Mouse (Mus musculus) heart, embryonic 14.5 days (tissue): ENCODE data around the gene D17Wsu92e. TPM values are rescaled to one million over a fixed set of nuclear protein-coding genes. Genes with fewer than 3 reads are reported as not detected.

ENCODE experiments used
- ATAC-seq: fragments of 200-750 bp; cut with Nextera tagmentation; 2 replicates; pipeline ENCODE4 v1.8.0; 2017; ENCODE audit warnings: low read depth, moderate TSS enrichment; ENCODE audit not compliant: insufficient number of reproducible peaks, insufficient read depth, low FRiP score
- H3K27ac ChIP-seq, 2 experiments: fragments of 200-500 bp in 1 of 2; fragments of 300-500 bp in 1 of 2; sonication (generic) in 1 of 2; replicated peaks in 1 of 2; 2 replicates each; pipeline ENCODE4 v1.5.1; 2012 to 2014; ENCODE audit warnings: low read depth in 2 of 2, low read length in 2 of 2, control low read depth in 1 of 2, mild to moderate bottlenecking in 1 of 2, mixed read lengths in 1 of 2; ENCODE audit not compliant: control insufficient read depth in 1 of 2, insufficient read depth in 1 of 2
- H3K27me3 ChIP-seq: fragments of 300-500 bp; sonication (generic); 2 replicates; pipeline ENCODE4 v1.6.1; 2014; ENCODE audit warnings: mild to moderate bottlenecking, low read length, control low read depth; ENCODE audit not compliant: control insufficient read depth, insufficient read depth
- H3K36me3 ChIP-seq: fragments of 300-500 bp; sonication (generic); 2 replicates; pipeline ENCODE4 v1.6.1; 2014; ENCODE audit warnings: mild to moderate bottlenecking, control low read depth, low read length, mixed read lengths; ENCODE audit not compliant: control insufficient read depth, insufficient read depth
- H3K4me1 ChIP-seq, 2 experiments: fragments of 200-500 bp in 1 of 2; fragments of 300-500 bp in 1 of 2; sonication (generic) in 1 of 2; 2 replicates each; pipeline ENCODE4 v1.6.1; 2012 to 2014; ENCODE audit warnings: low read length in 2 of 2, control low read depth in 1 of 2, mixed read lengths in 1 of 2; ENCODE audit not compliant: control insufficient read depth in 2 of 2, insufficient read depth in 2 of 2
- H3K4me2 ChIP-seq: fragments of 300-500 bp; sonication (generic); 2 replicates; pipeline ENCODE4 v1.6.1; 2014; ENCODE audit warnings: mild to moderate bottlenecking, low read length
- H3K4me3 ChIP-seq, 2 experiments: fragments of 200-500 bp in 1 of 2; fragments of 300-500 bp in 1 of 2; sonication (generic) in 1 of 2; 2 replicates each; pipeline ENCODE4 v1.5.1; 2012 to 2014; ENCODE audit warnings: low read length in 2 of 2, mild to moderate bottlenecking in 2 of 2, control low read depth in 1 of 2, low read depth in 1 of 2, moderate library complexity in 1 of 2; ENCODE audit not compliant: control insufficient read depth in 1 of 2, insufficient read depth in 1 of 2
- H3K9ac ChIP-seq: fragments of 300-500 bp; sonication (generic); 2 replicates; pipeline ENCODE4 v1.6.1; 2014; ENCODE audit warnings: mild to moderate bottlenecking, low read length
- H3K9me3 ChIP-seq: fragments of 300-500 bp; sonication (generic); 2 replicates; pipeline ENCODE4 v1.6.1; 2016; ENCODE audit warnings: low read length, control low read depth; ENCODE audit not compliant: control insufficient read depth
- WGBS: fragments of 180-500 bp; shearing (Covaris S2); extraction: QIAGEN DNeasy Blood & Tissue Kit; methylation state at CpG from one replicate; pipeline ENCODE4 v1.1.7; 2014; 5-methylcytosine and 5-hydroxymethylcytosine counted together
- polyA plus RNA-seq: library from polyadenylated mRNA; unstranded; fragments of >200 nt; fragmentation: Nextera tagmentation; extraction: Ambion mirVana; gene quantifications from 2 replicates; pipeline ENCODE4 v1.2.1, GENCODE M21; 2014

Gene D17Wsu92e
- polyA plus RNA-seq, 1 experiment from 2014 or later = 15.4 TPM

DNA sequence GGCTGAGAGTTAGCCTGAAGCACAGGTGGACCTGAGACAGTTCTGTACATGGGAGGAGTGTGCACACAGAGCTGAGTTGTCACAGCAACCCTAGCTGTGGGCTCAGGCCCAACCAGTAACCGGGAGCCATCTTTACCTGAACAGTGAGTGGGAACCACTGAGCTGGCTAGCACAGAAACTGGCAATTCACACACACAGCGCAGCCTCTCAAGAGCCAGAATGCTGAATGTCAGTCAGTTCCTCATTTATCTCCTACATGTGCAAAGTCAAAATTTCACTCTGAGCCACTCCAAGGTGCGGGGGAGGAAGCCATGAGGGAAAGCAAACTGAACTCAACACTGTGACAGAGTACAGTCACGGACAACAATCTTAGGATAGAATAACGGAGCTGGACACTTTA is 53.3 kb downstream of the D17Wsu92e start:
- Histone ChIP-seq H3K27me3 (no peaks in the 10 kb centered on the region), H3K4me1 (peaks cover 0 to 2% of the 10 kb centered on the region in 2 experiments; a peak in 1 of 4 replicates), H3K4me2 (no peak overlapping the region), H3K9ac (no peak overlapping the region), H3K36me3 (peaks cover 57% of the 10 kb centered on the region), H3K27ac (no peak overlapping the region), H3K4me3 (no peak overlapping the region), H3K9me3 (peaks cover 5% of the 10 kb centered on the region; the same call in 1 of the 2 replicates)
- no peak for ATAC-seq
- WGBS = 74% methylated on average over 5 of the region's 5 CpGs

DNA sequence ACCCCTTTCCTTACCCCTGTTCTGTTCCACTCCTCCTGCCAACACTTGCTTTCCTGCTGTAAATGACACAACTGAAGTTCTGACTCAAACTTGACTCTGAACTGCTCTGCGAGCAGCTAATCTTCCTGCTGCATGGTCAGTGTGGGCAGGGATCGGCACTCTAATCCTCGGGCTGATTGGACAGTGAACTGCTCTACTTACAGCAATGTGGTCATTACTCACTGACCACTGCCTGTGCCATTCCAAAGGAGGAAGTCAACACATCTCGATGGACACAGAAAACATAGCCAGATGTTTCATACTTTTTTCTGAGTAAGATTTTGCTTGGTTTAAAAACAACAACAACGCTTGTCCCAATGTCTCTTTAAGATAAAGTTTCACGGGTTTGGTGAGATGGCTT is 55.4 kb downstream of the D17Wsu92e start:
- Histone ChIP-seq H3K9ac (no peak overlapping the region), H3K36me3 (peaks cover 53% of the 10 kb centered on the region)
- ATAC-seq = no peak

GRCm38 (mm10) chr17:27764453-27764852 is 56.0 kb downstream of the D17Wsu92e start:
- Histone ChIP-seq H3K4me2 (no peak overlapping the region), H3K36me3 (peaks cover 53% of the 10 kb centered on the region), H3K27me3 (no peaks in the 10 kb centered on the region), H3K9ac (no peak overlapping the region), H3K9me3 (peaks cover 5% of the 10 kb centered on the region; the same call in 1 of the 2 replicates), H3K4me3 (no peak overlapping the region), H3K27ac (no peak overlapping the region), H3K4me1 (0 out of 4 replicates have a peak, but pooled peaks cover 3 to 6% of the 10 kb centered on the region in 2 experiments)
- 95% methylated on average over 2 of the region's 2 CpGs for WGBS
- ATAC-seq = no peak

More for the DNA sequence above, 55.4 kb downstream of the D17Wsu92e start:
- peaks cover 5% of the 10 kb centered on the region; the same call in 1 of the 2 replicates for H3K9me3 ChIP-seq
- H3K27ac ChIP-seq = no peak overlapping the region
- no peaks in the 10 kb centered on the region for H3K27me3 ChIP-seq
- no peak overlapping the region for H3K4me2 ChIP-seq
- WGBS = 96% methylated on average over 6 of the region's 6 CpGs
- peaks cover 5 to 6% of the 10 kb centered on the region in 2 experiments; a peak in 1 of 4 replicates for H3K4me1 ChIP-seq
- no peak overlapping the region for H3K4me3 ChIP-seq

GRCm38 (mm10) chr17:27762884-27763283 is 57.6 kb downstream of the D17Wsu92e start:
- H3K27me3 ChIP-seq = no peaks in the 10 kb centered on the region
- H3K4me2 ChIP-seq = no peak overlapping the region
- no peak overlapping the region for H3K27ac ChIP-seq
- no peak for ATAC-seq
- peaks cover 52% of the 10 kb centered on the region for H3K36me3 ChIP-seq
- H3K9ac ChIP-seq = no peak overlapping the region
- no peak overlapping the region for H3K4me3 ChIP-seq
- peaks cover 5% of the 10 kb centered on the region; the same call in 1 of the 2 replicates for H3K9me3 ChIP-seq
- H3K4me1 ChIP-seq = peaks cover 3 to 11% of the 10 kb centered on the region in 2 experiments; a peak in 1 of 4 replicates
- WGBS = 93% methylated on average over 11 of the region's 11 CpGs

DNA sequence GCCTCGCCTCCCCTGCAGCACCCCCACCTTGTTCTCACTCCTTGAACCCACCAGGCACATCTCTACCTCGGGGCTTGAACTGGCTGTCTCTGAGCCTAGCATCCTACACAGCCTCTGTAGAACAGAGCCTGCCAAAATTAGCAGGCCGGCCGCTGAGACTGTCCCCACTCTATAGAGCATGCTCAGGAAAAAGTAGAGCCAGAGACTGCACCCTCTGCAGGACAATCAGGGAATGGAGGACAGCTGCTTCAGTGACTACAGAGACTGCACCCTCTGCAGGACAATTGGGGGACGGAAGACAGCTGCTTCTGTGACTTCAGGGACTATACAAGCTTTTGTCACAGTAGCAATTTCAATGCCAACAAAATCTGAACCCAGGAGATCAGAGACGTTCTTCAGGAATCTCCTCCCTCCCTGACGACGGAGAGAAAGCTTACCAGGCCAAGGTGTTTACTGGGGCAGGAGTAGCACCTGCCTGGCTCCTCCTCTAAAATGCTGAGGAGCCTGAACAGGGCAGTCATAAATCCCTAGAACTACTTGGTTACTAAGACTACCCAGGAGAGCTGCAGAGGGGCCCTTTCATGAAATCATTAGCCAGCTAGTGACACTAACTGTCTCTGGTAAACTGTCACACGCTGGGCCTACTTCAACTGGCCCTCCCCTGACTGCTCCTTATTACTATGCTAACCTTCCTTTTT is 58.7 kb downstream of the D17Wsu92e start:
- peak; percentile 75 for ATAC-seq
- peaks cover 5% of the 10 kb centered on the region; the same call in 1 of the 2 replicates for H3K9me3 ChIP-seq
- no peak overlapping the region for H3K4me3 ChIP-seq
- WGBS = 32% methylated on average over 9 of the region's 9 CpGs
- peaks cover 3 to 11% of the 10 kb centered on the region in 2 experiments; a peak in 1 of 4 replicates for H3K4me1 ChIP-seq
- no peak overlapping the region for H3K27ac ChIP-seq
- H3K27me3 ChIP-seq = no peaks in the 10 kb centered on the region
- no peak overlapping the region for H3K4me2 ChIP-seq
- H3K9ac ChIP-seq = no peak overlapping the region
- peaks cover 45% of the 10 kb centered on the region for H3K36me3 ChIP-seq

DNA sequence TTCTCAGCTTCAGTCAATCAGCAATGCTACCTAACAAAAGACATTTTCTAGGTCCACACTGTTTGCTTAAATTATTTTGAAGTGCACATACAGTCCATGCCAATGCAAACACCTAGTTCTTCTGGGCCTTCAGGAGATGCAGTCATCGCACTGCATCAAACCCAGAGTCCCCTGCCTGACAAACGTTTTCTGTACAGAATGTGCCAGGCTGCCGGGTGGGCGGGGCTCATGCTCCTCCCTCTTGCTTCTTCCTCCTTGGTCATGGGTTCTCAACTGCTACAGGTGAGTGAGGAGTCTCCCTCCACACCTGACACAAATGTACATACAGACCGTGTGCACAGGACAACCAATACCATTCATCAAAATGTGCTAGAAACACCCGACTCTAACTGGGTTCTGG is 60.3 kb downstream of the D17Wsu92e start:
- no peak overlapping the region for H3K4me3 ChIP-seq
- peaks cover 29% of the 10 kb centered on the region for H3K36me3 ChIP-seq
- H3K9ac ChIP-seq = no peak overlapping the region
- peaks cover 3 to 11% of the 10 kb centered on the region in 2 experiments; a peak in 1 of 4 replicates for H3K4me1 ChIP-seq
- WGBS = 78% methylated on average over 6 of the region's 6 CpGs
- no peak overlapping the region for H3K4me2 ChIP-seq
- H3K27me3 ChIP-seq = no peaks in the 10 kb centered on the region
- H3K27ac ChIP-seq = no peak overlapping the region
- ATAC-seq = no peak
- peaks cover 5% of the 10 kb centered on the region; the same call in 1 of the 2 replicates for H3K9me3 ChIP-seq

- no peaks in the 10 kb centered on the region for H3K27me3 ChIP-seq
- H3K9me3 ChIP-seq = no peaks in the 10 kb centered on the region
- H3K9ac ChIP-seq = no peak overlapping the region
- no peak overlapping the region for H3K27ac ChIP-seq
- H3K4me1 ChIP-seq = no peaks in the 10 kb centered on the region; a peak in 1 of 4 replicates
- H3K4me3 ChIP-seq = no peak overlapping the region
- no peak for ATAC-seq
- WGBS = 81% methylated on average over 8 of the region's 8 CpGs
- H3K36me3 ChIP-seq = peaks cover 12% of the 10 kb centered on the region
- H3K4me2 ChIP-seq = no peak overlapping the region
Observed at GRCm38 (mm10) chr17:27751314-27752202, 68.9 kb downstream of the D17Wsu92e start.
